Mouse (Mus musculus): Measurements from ENCODE around the gene Cldn34b1.
"Not testable (repeated sequence)": the region's sequence is repeated elsewhere in the genome, so short reads cannot be mapped to it uniquely, and the experiment has no call there.

Cldn34b1 gene

GRCm38 (mm10) chrX:154890167-154890566 lies at the start of gene Cldn34b1:
TSS of gene Cldn34b1 (minus strand) at chrX:154890267.
- not testable (repeated sequence) for DNase-seq (ENCODE audit: low spot score)

DNA sequence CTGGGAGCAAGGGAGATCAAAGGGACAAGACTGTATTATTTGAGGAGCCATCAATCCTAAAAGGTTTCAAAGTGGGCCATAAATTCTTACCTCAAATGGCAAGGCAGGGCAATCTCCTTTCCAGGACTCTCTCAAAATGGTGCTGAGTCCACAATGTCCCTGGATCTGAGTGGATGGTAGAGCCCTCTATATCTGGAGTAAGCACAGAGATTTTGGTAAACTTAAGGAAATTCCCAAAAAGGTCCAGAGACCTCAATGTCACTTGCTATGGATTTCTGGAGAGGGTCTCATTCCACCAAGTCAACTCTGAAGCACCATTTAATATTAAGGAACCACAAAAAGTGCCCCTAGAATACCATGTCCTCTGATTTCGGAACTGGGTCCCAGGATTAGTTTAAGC lies 45.8 kb upstream of the Cldn34b1 start, which contains the start of gene Magea6:
Gene Magea6, minus strand, starts transcription at position 101 of the 400 bp plus-strand sequence.
- DNase-seq (ENCODE audit: low spot score) = not testable (repeated sequence)

Measured in ovary, postnatal 14 days (tissue).